Mouse (Mus musculus) kidney, adult 2 months (tissue): ENCODE results near the gene Il2rb.

ENCODE experiments used
- CTCF ChIP-seq: fragments of 200-500 bp; conservative IDR thresholded peaks from 2 replicates; pipeline ENCODE4 v1.5.1; 2011; ENCODE audit warnings: low read depth, mild to moderate bottlenecking, control low read depth, low read length, moderate library complexity, mixed read lengths; ENCODE audit not compliant: insufficient read depth, insufficient read length
- POLR2A ChIP-seq: fragments of 200-500 bp; IDR thresholded peaks from one replicate; pipeline ENCODE4 v1.6.1; 2011; ENCODE audit warnings: low read depth, low read length, control low read depth

- TF ChIP-seq CTCF, result no peak
- TF ChIP-seq POLR2A, result no peak
Measured at GRCm38 (mm10) chr15:78452929-78453328, 42.1 kb downstream of the Il2rb start.
